Mouse (Mus musculus): ENCODE data around the gene Rinl. TPM values are rescaled to one million over a fixed set of nuclear protein-coding genes. Genes with fewer than 3 reads are reported as not detected.
A peak's percentile ranks its signal among the peaks of the same experiment; 100 is the strongest.

Gene Rinl
- polyA plus RNA-seq, 1 experiment, result not detected

GRCm38 (mm10) chr7:28822993-28823903, 34.5 kb downstream of the Rinl start:
- Histone ChIP-seq H3K4me3 (ENCODE audit: insufficient read depth, low read depth, low read length) (no peak overlapping the region), H3K27ac (ENCODE audit: insufficient read depth, low read depth, low read length) (no peak overlapping the region; the same call in 1 of the 2 replicates), H3K4me1 (ENCODE audit: control insufficient read depth, insufficient read depth, low read length) (peaks cover 40% of the 10 kb centered on the region)
- WGBS, result 48% methylated on average over 10 of the region's 10 CpGs
- TF ChIP-seq POLR2A (IDR thresholded peaks at IDR 0.05; ENCODE audit: insufficient read depth, low read depth, low read length) (no peak), CTCF (IDR thresholded peaks at IDR 0.05; ENCODE audit: insufficient read depth, low read depth, low read length) (no peak)

- H3K27ac ChIP-seq (ENCODE audit: insufficient read depth, low read depth, low read length), result no peak overlapping the region
- 40% methylated on average over 2 of the region's 2 CpGs for WGBS
- TF ChIP-seq CTCF (IDR thresholded peaks at IDR 0.05; ENCODE audit: insufficient read depth, low read depth, low read length) (no peak), POLR2A (IDR thresholded peaks at IDR 0.05; ENCODE audit: insufficient read depth, low read depth, low read length) (no peak)
- H3K4me3 ChIP-seq (ENCODE audit: insufficient read depth, low read depth, low read length), result no peak overlapping the region
- peaks cover 38% of the 10 kb centered on the region for H3K4me1 ChIP-seq (ENCODE audit: control insufficient read depth, insufficient read depth, low read length)
Measured at GRCm38 (mm10) chr7:28823932-28824331, 35.2 kb downstream of the Rinl start.

- WGBS, result under 1% methylated on average over 33 of the region's 33 CpGs
- no peak for TF ChIP-seq CTCF (IDR thresholded peaks at IDR 0.05; ENCODE audit: insufficient read depth, low read depth, low read length)
- TF ChIP-seq POLR2A (IDR thresholded peaks at IDR 0.05; ENCODE audit: insufficient read depth, low read depth, low read length), result 0 out of 2 replicates have a peak, but pooled peaks have one; percentile 35
Measured at GRCm38 (mm10) chr7:28824941-28825685, 36.3 kb downstream of the Rinl start, which contains the start of gene Ech1. Gene Ech1, plus strand, starts transcription at chr7:28825217.

GRCm38 (mm10) chr7:28825686-28826401, 37.1 kb downstream of the Rinl start:
- peaks cover 30% of the 10 kb centered on the region for H3K4me1 ChIP-seq (ENCODE audit: control insufficient read depth, insufficient read depth, low read length)
- 29% methylated on average over 11 of the region's 11 CpGs for WGBS
- H3K4me3 ChIP-seq (ENCODE audit: insufficient read depth, low read depth, low read length), result peak overlapping the region; percentile 50
- peak overlapping the region; percentile 79 for H3K27ac ChIP-seq (ENCODE audit: insufficient read depth, low read depth, low read length)
- TF ChIP-seq POLR2A (IDR thresholded peaks at IDR 0.05; ENCODE audit: insufficient read depth, low read depth, low read length) (no peak), CTCF (IDR thresholded peaks at IDR 0.05; ENCODE audit: insufficient read depth, low read depth, low read length) (no peak)

More at GRCm38 (mm10) chr7:28824941-28825685, 36.3 kb downstream of the Rinl start, which contains the start of gene Ech1:
- H3K4me1 ChIP-seq (ENCODE audit: control insufficient read depth, insufficient read depth, low read length), result peaks cover 37% of the 10 kb centered on the region
- H3K27ac ChIP-seq (ENCODE audit: insufficient read depth, low read depth, low read length), result peak within 1 kb of the TSS; percentile 79
- H3K4me3 ChIP-seq (ENCODE audit: insufficient read depth, low read depth, low read length), result peak within 1 kb of the TSS; percentile 50

GRCm38 (mm10) chr7:28826402-28826772, 37.6 kb downstream of the Rinl start:
- TF ChIP-seq POLR2A (IDR thresholded peaks at IDR 0.05; ENCODE audit: insufficient read depth, low read depth, low read length) (no peak), CTCF (IDR thresholded peaks at IDR 0.05; ENCODE audit: insufficient read depth, low read depth, low read length) (no peak)

GRCm38 (mm10) chr7:28827338-28827737, 38.6 kb downstream of the Rinl start:
- H3K4me3 ChIP-seq (ENCODE audit: insufficient read depth, low read depth, low read length), result no peak overlapping the region
- WGBS, result 35% methylated on average over 3 of the region's 3 CpGs
- TF ChIP-seq POLR2A (IDR thresholded peaks at IDR 0.05; ENCODE audit: insufficient read depth, low read depth, low read length) (no peak), CTCF (IDR thresholded peaks at IDR 0.05; ENCODE audit: insufficient read depth, low read depth, low read length) (no peak)
- peaks cover 21% of the 10 kb centered on the region for H3K4me1 ChIP-seq (ENCODE audit: control insufficient read depth, insufficient read depth, low read length)
- H3K27ac ChIP-seq (ENCODE audit: insufficient read depth, low read depth, low read length), result no peak overlapping the region

More at GRCm38 (mm10) chr7:28826402-28826772, 37.6 kb downstream of the Rinl start:
- no peak overlapping the region for H3K4me3 ChIP-seq (ENCODE audit: insufficient read depth, low read depth, low read length)
- H3K27ac ChIP-seq (ENCODE audit: insufficient read depth, low read depth, low read length), result no peak overlapping the region
- peaks cover 24% of the 10 kb centered on the region for H3K4me1 ChIP-seq (ENCODE audit: control insufficient read depth, insufficient read depth, low read length)
- WGBS, result 90% methylated on average over 7 of the region's 7 CpGs

- H3K4me3 ChIP-seq (ENCODE audit: insufficient read depth, low read depth, low read length), result no peak overlapping the region
- H3K4me1 ChIP-seq (ENCODE audit: control insufficient read depth, insufficient read depth, low read length), result peaks cover 19% of the 10 kb centered on the region
- 85% methylated on average over 8 of the region's 8 CpGs for WGBS
- H3K27ac ChIP-seq (ENCODE audit: insufficient read depth, low read depth, low read length), result no peak overlapping the region
- TF ChIP-seq POLR2A (IDR thresholded peaks at IDR 0.05; ENCODE audit: insufficient read depth, low read depth, low read length), result no peak
- TF ChIP-seq CTCF (IDR thresholded peaks at IDR 0.05; ENCODE audit: insufficient read depth, low read depth, low read length), result no peak
Measured at GRCm38 (mm10) chr7:28829821-28830220, 41.1 kb downstream of the Rinl start.

GRCm38 (mm10) chr7:28830981-28831380, 42.2 kb downstream of the Rinl start:
- 86% methylated on average over 5 of the region's 5 CpGs for WGBS
- Histone ChIP-seq H3K27ac (ENCODE audit: insufficient read depth, low read depth, low read length) (no peak overlapping the region), H3K4me1 (ENCODE audit: control insufficient read depth, insufficient read depth, low read length) (peaks cover 13% of the 10 kb centered on the region), H3K4me3 (ENCODE audit: insufficient read depth, low read depth, low read length) (no peak overlapping the region)
- TF ChIP-seq CTCF (IDR thresholded peaks at IDR 0.05; ENCODE audit: insufficient read depth, low read depth, low read length) (no peak), POLR2A (IDR thresholded peaks at IDR 0.05; ENCODE audit: insufficient read depth, low read depth, low read length) (no peak)
